Mouse (Mus musculus): ENCODE measurements around the gene P2ry12. TPM values are rescaled to one million over a fixed set of nuclear protein-coding genes. Genes with fewer than 3 reads are reported as not detected.

The P2ry12 gene
- polyA plus RNA-seq, 1 experiment from 2014 or later, result 1.9 TPM

DNA sequence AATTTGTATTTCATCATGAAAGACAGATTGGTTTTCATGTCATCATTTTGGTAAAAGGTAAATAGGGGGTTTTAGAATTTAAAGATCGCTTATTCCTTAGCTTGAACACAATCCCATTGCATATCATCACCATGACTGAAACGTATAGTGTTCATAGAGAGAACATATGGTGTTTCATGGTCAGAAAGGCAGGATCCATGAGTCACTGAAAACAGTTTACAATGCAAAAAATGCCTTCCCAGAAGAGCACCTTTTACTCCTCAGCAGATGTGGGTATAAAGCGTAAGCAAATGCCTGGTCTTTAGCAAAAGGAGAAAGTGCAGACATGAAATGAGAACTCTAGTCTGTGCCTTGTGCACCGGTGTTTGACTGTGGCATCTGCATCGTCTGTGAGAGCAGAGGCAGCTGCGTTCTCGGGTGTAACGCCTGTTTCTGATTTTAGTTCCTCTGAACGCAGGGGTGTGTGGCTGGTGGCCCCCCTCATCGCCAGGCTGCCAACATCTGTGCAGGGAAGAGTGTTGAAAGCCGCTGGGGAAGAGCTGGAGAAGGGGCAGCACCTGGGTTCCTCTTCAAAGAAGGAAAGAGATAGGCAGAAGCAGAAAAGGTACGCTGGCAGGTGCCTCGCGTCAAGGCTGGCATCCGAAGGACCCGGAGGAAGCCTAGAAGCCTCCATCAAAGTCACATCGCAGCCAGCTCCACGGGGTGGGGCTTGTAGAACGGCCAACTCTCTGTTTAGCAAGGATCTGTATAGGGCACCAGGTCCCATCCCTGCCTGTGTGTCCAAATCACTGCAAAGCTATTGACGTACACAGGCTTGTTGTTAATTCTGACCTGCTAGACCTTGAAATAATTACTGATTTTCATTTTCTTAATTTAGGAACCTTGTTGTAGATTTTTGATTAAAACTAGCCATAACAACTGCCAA lies 4.7 kb downstream of the P2ry12 start:
- Histone ChIP-seq H3K36me3 (ENCODE audit: control insufficient read depth, insufficient read depth, low read length) (no peaks in the 10 kb centered on the region), H3K27ac (ENCODE audit: low read depth, low read length) (no peak overlapping the region), H3K4me3 (ENCODE audit: low read depth, low read length) (no peak overlapping the region), H3K9me3 (ENCODE audit: control insufficient read depth, low read length) (no peaks in the 10 kb centered on the region), H3K9ac (ENCODE audit: low read depth, low read length) (no peak overlapping the region), H3K27me3 (replicated peaks; ENCODE audit: control insufficient read depth, insufficient read depth, low read length) (no peaks in the 10 kb centered on the region), H3K4me2 (no peak overlapping the region), H3K4me1 (replicated peaks; ENCODE audit: control insufficient read depth, insufficient read depth, low read length) (no peaks in the 10 kb centered on the region)
- 81% methylated on average over 20 of the region's 20 CpGs for WGBS
- ATAC-seq (replicated peaks; ENCODE audit: low FRiP score) (no peak), DNase-seq (ENCODE audit: low spot score) (no peak)

- Histone ChIP-seq H3K9ac (ENCODE audit: low read depth, low read length) (no peak overlapping the region), H3K27ac (ENCODE audit: low read depth, low read length) (no peak overlapping the region), H3K36me3 (ENCODE audit: control insufficient read depth, insufficient read depth, low read length) (no peaks in the 10 kb centered on the region), H3K4me1 (replicated peaks; ENCODE audit: control insufficient read depth, insufficient read depth, low read length) (no peaks in the 10 kb centered on the region), H3K9me3 (ENCODE audit: control insufficient read depth, low read length) (no peaks in the 10 kb centered on the region), H3K4me2 (no peak overlapping the region), H3K4me3 (ENCODE audit: low read depth, low read length) (no peak overlapping the region), H3K27me3 (replicated peaks; ENCODE audit: control insufficient read depth, insufficient read depth, low read length) (no peaks in the 10 kb centered on the region)
- ATAC-seq (replicated peaks; ENCODE audit: low FRiP score) (no peak), DNase-seq (ENCODE audit: low spot score) (no peak)
- 86% methylated on average over 1 of the region's 1 CpGs for WGBS
These were observed 12.2 kb downstream of the P2ry12 start for GRCm38 (mm10) chr3:59250454-59250853.

- no peak for DNase-seq (ENCODE audit: low spot score)
These were observed 14.6 kb downstream of the P2ry12 start for GRCm38 (mm10) chr3:59248031-59248430.

DNA sequence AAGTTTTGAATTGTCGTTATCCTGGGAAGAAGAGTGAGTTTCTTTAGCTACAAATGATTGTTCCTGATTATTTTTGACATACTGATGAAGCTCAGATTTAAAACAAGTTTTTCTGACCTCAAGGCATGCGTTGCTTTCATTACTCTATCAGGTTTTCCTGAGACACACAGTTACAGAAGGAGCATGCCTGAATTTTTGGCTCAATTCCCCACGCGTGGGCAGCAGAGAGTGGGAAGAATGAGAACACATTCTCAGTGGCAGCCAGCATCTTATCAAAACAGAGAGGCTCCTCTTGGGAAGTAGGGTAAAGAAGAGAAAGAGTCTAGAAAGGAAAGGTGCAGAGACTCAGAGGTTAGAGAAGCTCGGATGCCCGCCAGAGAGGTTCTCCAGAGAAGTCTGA lies 19.3 kb downstream of the P2ry12 start:
- no peaks in the 10 kb centered on the region for H3K9me3 ChIP-seq (ENCODE audit: control insufficient read depth, low read length)
- no peak overlapping the region for H3K9ac ChIP-seq (ENCODE audit: low read depth, low read length)
- ATAC-seq (replicated peaks; ENCODE audit: low FRiP score) (no peak), DNase-seq (ENCODE audit: low spot score) (no peak)
- H3K27me3 ChIP-seq (replicated peaks; ENCODE audit: control insufficient read depth, insufficient read depth, low read length), result no peaks in the 10 kb centered on the region
- no peak overlapping the region for H3K4me2 ChIP-seq
- H3K4me3 ChIP-seq (ENCODE audit: low read depth, low read length), result no peak overlapping the region
- H3K27ac ChIP-seq (ENCODE audit: low read depth, low read length), result no peak overlapping the region
- H3K4me1 ChIP-seq (replicated peaks; ENCODE audit: control insufficient read depth, insufficient read depth, low read length), result no peaks in the 10 kb centered on the region
- H3K36me3 ChIP-seq (ENCODE audit: control insufficient read depth, insufficient read depth, low read length), result no peaks in the 10 kb centered on the region
- WGBS, result 77% methylated on average over 6 of the region's 6 CpGs

More at GRCm38 (mm10) chr3:59248031-59248430, 14.6 kb downstream of the P2ry12 start:
- Histone ChIP-seq H3K9ac (ENCODE audit: low read depth, low read length) (no peak overlapping the region), H3K36me3 (ENCODE audit: control insufficient read depth, insufficient read depth, low read length) (no peaks in the 10 kb centered on the region), H3K27me3 (replicated peaks; ENCODE audit: control insufficient read depth, insufficient read depth, low read length) (no peaks in the 10 kb centered on the region), H3K4me3 (ENCODE audit: low read depth, low read length) (no peak overlapping the region), H3K4me2 (no peak overlapping the region), H3K27ac (ENCODE audit: low read depth, low read length) (no peak overlapping the region), H3K4me1 (replicated peaks; ENCODE audit: control insufficient read depth, insufficient read depth, low read length) (no peaks in the 10 kb centered on the region), H3K9me3 (ENCODE audit: control insufficient read depth, low read length) (no peaks in the 10 kb centered on the region)
- no peak for ATAC-seq (replicated peaks; ENCODE audit: low FRiP score)
- 87% methylated on average over 6 of the region's 6 CpGs for WGBS

- H3K27ac ChIP-seq (ENCODE audit: low read depth, low read length), result no peak overlapping the region
- no peak for DNase-seq (ENCODE audit: low spot score)
These were observed 27.8 kb downstream of the P2ry12 start for GRCm38 (mm10) chr3:59234878-59235277.

GRCm38 (mm10) chr3:59230912-59231311 lies 31.8 kb downstream of the P2ry12 start:
- Histone ChIP-seq H3K27me3 (replicated peaks; ENCODE audit: control insufficient read depth, insufficient read depth, low read length) (no peaks in the 10 kb centered on the region), H3K4me1 (replicated peaks; ENCODE audit: control insufficient read depth, insufficient read depth, low read length) (no peaks in the 10 kb centered on the region), H3K9ac (ENCODE audit: low read depth, low read length) (no peak overlapping the region), H3K4me3 (ENCODE audit: low read depth, low read length) (no peak overlapping the region), H3K4me2 (no peak overlapping the region), H3K36me3 (ENCODE audit: control insufficient read depth, insufficient read depth, low read length) (no peaks in the 10 kb centered on the region), H3K27ac (ENCODE audit: low read depth, low read length) (no peak overlapping the region), H3K9me3 (ENCODE audit: control insufficient read depth, low read length) (no peaks in the 10 kb centered on the region)
- WGBS, result 79% methylated on average over 3 of the region's 3 CpGs
- ATAC-seq (replicated peaks; ENCODE audit: low FRiP score) (no peak), DNase-seq (ENCODE audit: low spot score) (no peak)

More at GRCm38 (mm10) chr3:59234878-59235277, 27.8 kb downstream of the P2ry12 start:
- no peak overlapping the region for H3K4me2 ChIP-seq
- no peak overlapping the region for H3K4me3 ChIP-seq (ENCODE audit: low read depth, low read length)
- no peak overlapping the region for H3K9ac ChIP-seq (ENCODE audit: low read depth, low read length)
- no peaks in the 10 kb centered on the region for H3K4me1 ChIP-seq (replicated peaks; ENCODE audit: control insufficient read depth, insufficient read depth, low read length)
- no peaks in the 10 kb centered on the region for H3K9me3 ChIP-seq (ENCODE audit: control insufficient read depth, low read length)
- ATAC-seq (replicated peaks; ENCODE audit: low FRiP score), result no peak
- no peaks in the 10 kb centered on the region for H3K27me3 ChIP-seq (replicated peaks; ENCODE audit: control insufficient read depth, insufficient read depth, low read length)
- WGBS, result 47% methylated on average over 5 of the region's 5 CpGs
- H3K36me3 ChIP-seq (ENCODE audit: control insufficient read depth, insufficient read depth, low read length), result no peaks in the 10 kb centered on the region

- Histone ChIP-seq H3K27ac (ENCODE audit: low read depth, low read length) (peak overlapping the region; percentile 37; the same call in 1 of the 2 replicates), H3K36me3 (ENCODE audit: control insufficient read depth, insufficient read depth, low read length) (no peaks in the 10 kb centered on the region), H3K27me3 (replicated peaks; ENCODE audit: control insufficient read depth, insufficient read depth, low read length) (no peaks in the 10 kb centered on the region), H3K4me2 (no peak overlapping the region), H3K4me3 (ENCODE audit: low read depth, low read length) (no peak overlapping the region), H3K4me1 (replicated peaks; ENCODE audit: control insufficient read depth, insufficient read depth, low read length) (no peaks in the 10 kb centered on the region), H3K9ac (ENCODE audit: low read depth, low read length) (no peak overlapping the region), H3K9me3 (ENCODE audit: control insufficient read depth, low read length) (no peaks in the 10 kb centered on the region)
- WGBS, result 55% methylated on average over 10 of the region's 10 CpGs
- DNase-seq (ENCODE audit: low spot score), result no peak
- no peak for ATAC-seq (replicated peaks; ENCODE audit: low FRiP score)
These were observed 33.7 kb downstream of the P2ry12 start for GRCm38 (mm10) chr3:59228730-59229551.

- DNase-seq (ENCODE audit: low spot score), result no peak
- Histone ChIP-seq H3K27ac (ENCODE audit: low read depth, low read length) (no peak overlapping the region), H3K9ac (ENCODE audit: low read depth, low read length) (no peak overlapping the region), H3K36me3 (ENCODE audit: control insufficient read depth, insufficient read depth, low read length) (no peaks in the 10 kb centered on the region), H3K4me3 (ENCODE audit: low read depth, low read length) (no peak overlapping the region), H3K27me3 (replicated peaks; ENCODE audit: control insufficient read depth, insufficient read depth, low read length) (no peaks in the 10 kb centered on the region), H3K4me2 (no peak overlapping the region), H3K9me3 (ENCODE audit: control insufficient read depth, low read length) (no peaks in the 10 kb centered on the region), H3K4me1 (replicated peaks; ENCODE audit: control insufficient read depth, insufficient read depth, low read length) (no peaks in the 10 kb centered on the region)
- WGBS, result 76% methylated on average over 9 of the region's 9 CpGs
- ATAC-seq (replicated peaks; ENCODE audit: low FRiP score), result no peak
These were observed 35.0 kb downstream of the P2ry12 start for GRCm38 (mm10) chr3:59227696-59228095.

All from liver, embryonic 11.5 days (tissue).